Mouse (Mus musculus) brain, embryonic 14.5 days (tissue): ENCODE data around the gene Kpna7.

ENCODE experiments used
- CTCF ChIP-seq: fragments of 200-500 bp; IDR thresholded peaks from 2 replicates; pipeline ENCODE4 v1.5.1; 2012; ENCODE audit warnings: inconsistent platforms, mild to moderate bottlenecking, moderate library complexity, borderline replicate concordance; ENCODE audit not compliant: insufficient read depth, insufficient read length; ENCODE audit errors: extremely low read depth
- POLR2A ChIP-seq: fragments of 200-500 bp; IDR thresholded peaks from 2 replicates; pipeline ENCODE4 v1.6.1; 2012; ENCODE audit warnings: mild to moderate bottlenecking, inconsistent platforms, borderline replicate concordance; ENCODE audit not compliant: poor library complexity, insufficient read depth, insufficient read length, severe bottlenecking; ENCODE audit errors: extremely low read depth

- TF ChIP-seq CTCF (no peak), POLR2A (no peak)
Measured at GRCm38 (mm10) chr5:144964872-144965638, 118.8 kb downstream of the Kpna7 start.
